Mouse (Mus musculus): ENCODE measurements around the gene Lypd1. TPM values are rescaled to one million over a fixed set of nuclear protein-coding genes. Genes with fewer than 3 reads are reported as not detected.

The Lypd1 gene
- 0.88 and 0.92 TPM in 2 replicates for polyA plus RNA-seq (2015; fragmentation: Nextera tagmentation; extraction: Ambion mirVana)

DNA sequence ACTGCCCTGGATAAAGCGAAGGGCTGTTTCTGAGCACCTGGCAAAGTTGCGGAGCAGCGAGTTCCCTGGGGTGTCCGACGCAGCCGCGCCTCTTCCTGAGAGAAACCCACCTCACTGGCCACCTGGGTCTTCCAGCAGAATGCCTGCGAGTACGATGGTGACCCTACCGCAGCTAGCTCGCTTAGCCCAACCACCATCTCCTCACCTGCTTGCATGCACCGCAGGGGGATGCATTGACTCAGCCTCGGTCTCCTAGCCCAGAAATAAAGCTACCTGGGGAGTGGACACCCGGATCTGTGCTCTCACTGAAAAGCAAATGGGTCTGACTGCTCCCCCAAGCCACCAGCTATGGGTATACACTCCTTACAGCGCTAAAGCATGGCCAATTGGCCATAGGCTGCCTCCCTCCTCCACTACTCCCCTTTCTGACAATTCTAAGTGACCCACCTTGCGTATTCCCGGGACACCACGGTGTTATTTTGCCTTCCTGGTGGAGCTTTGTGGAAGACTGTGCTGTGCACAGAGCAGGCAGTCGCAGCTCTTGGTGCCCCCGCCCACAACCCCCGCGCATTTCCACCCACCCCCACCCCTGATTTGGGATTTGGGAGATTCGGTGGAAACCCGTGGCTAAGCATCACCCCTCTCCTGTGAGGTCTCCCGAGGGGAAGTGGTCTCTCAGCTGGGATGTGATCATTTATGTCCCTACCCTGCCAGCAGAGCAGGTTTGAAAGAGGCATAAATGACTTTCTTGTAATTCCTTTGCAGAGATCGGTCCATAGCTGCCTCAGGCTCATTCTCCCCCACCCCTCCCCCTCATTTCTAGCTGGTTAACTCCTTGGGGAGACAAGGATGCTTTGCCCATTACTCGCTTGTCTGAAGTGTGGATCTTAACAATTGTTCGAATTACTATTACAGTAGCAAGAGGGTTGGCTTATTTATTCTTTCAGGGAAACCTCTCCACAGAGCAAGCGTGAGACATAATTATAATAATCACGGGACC lies at the start of gene Lypd1:
Lypd1 (minus strand) TSS at position 501 of the 1,000 bp plus-strand sequence.
- no peak for ATAC-seq (ENCODE audit: borderline replicate concordance, extremely low read depth, low FRiP score, low TSS enrichment)
- WGBS, result 9% methylated on average over 30 of the region's 30 CpGs
- peak within 1 kb of the TSS; percentile 95 for H3K4me2 ChIP-seq
- H3K9ac ChIP-seq, result peak within 1 kb of the TSS; percentile 40; the same call in 1 of the 2 replicates
- peaks cover 30% of the 10 kb centered on the region for H3K4me1 ChIP-seq
- H3K36me3 ChIP-seq, result no peaks in the 10 kb centered on the region
- no peaks in the 10 kb centered on the region for H3K9me3 ChIP-seq
- H3K4me3 ChIP-seq, result peak within 1 kb of the TSS; percentile 45
- H3K27me3 ChIP-seq, result peaks cover 49% of the 10 kb centered on the region
- H3K27ac ChIP-seq, result no peak within 1 kb of the TSS

DNA sequence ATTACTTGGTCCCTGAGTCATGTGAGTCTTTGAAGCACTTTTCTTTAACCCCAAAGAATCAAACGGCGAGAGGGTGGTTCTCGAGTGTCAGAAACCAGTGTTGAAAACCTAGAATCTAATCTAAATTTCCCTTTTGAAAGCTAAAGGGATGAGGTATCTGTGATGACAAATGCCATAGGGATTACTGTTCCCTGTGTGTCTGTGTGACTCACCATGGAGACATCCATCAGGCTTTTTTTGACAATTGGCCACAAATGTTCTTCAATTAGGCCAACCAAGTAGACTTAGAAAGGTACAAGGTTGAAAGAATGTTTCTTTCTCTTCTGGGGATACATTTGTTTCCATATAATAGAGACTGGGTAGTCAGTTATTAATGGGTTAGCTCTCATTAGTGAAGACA lies 38.1 kb upstream of the Lypd1 start:
- WGBS, result 74% methylated on average over 3 of the region's 3 CpGs

DNA sequence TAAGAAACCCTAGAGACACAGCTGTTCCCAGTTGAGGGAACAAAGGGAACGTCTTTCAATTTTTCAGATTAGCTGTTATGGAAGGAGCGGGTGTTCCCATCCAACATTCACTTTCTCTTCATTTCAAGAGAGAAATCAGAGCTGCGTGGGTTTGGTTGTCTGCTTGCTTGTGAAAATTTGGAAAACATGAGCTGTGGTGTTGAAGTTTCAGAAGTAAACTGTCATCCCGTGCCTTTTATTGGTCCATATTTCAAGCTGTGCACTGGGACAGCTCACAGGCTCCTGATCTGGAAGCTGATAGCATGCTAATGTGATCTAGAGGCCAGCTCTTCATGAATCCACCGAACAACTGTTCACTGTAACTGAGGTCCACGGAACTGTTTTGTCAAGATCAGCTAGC lies 36.2 kb upstream of the Lypd1 start:
- Histone ChIP-seq H3K27ac (no peak overlapping the region), H3K4me2 (no peak overlapping the region), H3K27me3 (no peaks in the 10 kb centered on the region), H3K4me1 (no peaks in the 10 kb centered on the region; the same call in 1 of the 2 replicates), H3K9ac (no peak overlapping the region), H3K9me3 (no peaks in the 10 kb centered on the region), H3K36me3 (no peaks in the 10 kb centered on the region), H3K4me3 (no peak overlapping the region)
- WGBS, result 57% methylated on average over 6 of the region's 6 CpGs
- ATAC-seq (ENCODE audit: borderline replicate concordance, extremely low read depth, low FRiP score, low TSS enrichment), result no peak

More for the DNA sequence above, 38.1 kb upstream of the Lypd1 start:
- ATAC-seq (ENCODE audit: borderline replicate concordance, extremely low read depth, low FRiP score, low TSS enrichment), result no peak
- no peak overlapping the region for H3K27ac ChIP-seq
- H3K36me3 ChIP-seq, result no peaks in the 10 kb centered on the region
- no peak overlapping the region for H3K4me3 ChIP-seq
- H3K9ac ChIP-seq, result no peak overlapping the region
- H3K4me2 ChIP-seq, result no peak overlapping the region
- no peaks in the 10 kb centered on the region for H3K9me3 ChIP-seq
- H3K27me3 ChIP-seq, result no peaks in the 10 kb centered on the region
- H3K4me1 ChIP-seq, result no peaks in the 10 kb centered on the region

DNA sequence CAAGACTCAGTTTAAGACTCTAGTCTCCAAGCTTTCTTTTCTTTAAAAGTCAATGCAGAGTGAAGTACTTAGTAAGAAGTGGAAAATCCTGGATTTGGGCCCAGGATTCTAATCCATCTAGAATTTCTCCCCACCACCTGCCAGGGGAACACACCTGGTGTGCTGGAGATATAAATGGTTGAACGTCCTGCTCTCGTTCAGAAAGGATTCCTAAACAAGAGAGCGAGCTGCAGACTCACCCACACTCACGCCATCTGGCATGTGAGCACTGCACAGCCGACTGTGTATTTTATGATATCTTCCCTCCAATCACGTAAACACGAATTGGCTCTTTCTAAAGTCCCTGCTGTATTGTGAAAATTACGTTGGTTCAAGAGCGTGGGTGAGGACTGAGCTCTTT lies 32.2 kb upstream of the Lypd1 start:
- Histone ChIP-seq H3K4me1 (no peaks in the 10 kb centered on the region; the same call in 1 of the 2 replicates), H3K27me3 (no peaks in the 10 kb centered on the region), H3K4me2 (no peak overlapping the region), H3K27ac (no peak overlapping the region), H3K36me3 (no peaks in the 10 kb centered on the region), H3K4me3 (no peak overlapping the region), H3K9ac (no peak overlapping the region), H3K9me3 (no peaks in the 10 kb centered on the region)
- no peak for ATAC-seq (ENCODE audit: borderline replicate concordance, extremely low read depth, low FRiP score, low TSS enrichment)
- WGBS, result 25% methylated on average over 9 of the region's 9 CpGs

DNA sequence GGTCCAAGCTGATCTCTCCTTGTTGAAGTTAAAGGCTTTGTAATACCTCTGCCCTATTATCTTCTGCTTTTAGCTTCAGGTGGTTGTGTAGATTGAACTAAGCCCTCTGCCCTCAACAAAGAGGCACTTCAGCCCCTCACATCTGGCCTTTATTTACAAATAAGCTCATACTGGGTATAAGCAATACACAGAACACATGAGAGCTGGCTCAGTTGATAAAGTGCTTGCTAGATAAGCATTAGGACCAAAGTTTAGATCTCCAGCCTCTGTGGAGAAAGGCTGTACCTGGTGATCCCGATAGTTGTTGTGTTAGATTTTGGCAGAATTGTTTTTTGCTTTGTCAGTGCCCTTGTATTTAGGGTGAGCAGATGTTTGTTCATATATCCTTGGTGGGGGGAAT lies 30.4 kb upstream of the Lypd1 start:
- no peak overlapping the region for H3K4me3 ChIP-seq
- H3K9ac ChIP-seq, result no peak overlapping the region
- WGBS, result 73% methylated on average over 1 of the region's 1 CpGs
- ATAC-seq (ENCODE audit: borderline replicate concordance, extremely low read depth, low FRiP score, low TSS enrichment), result no peak
- H3K4me1 ChIP-seq, result no peaks in the 10 kb centered on the region; the same call in 1 of the 2 replicates
- no peak overlapping the region for H3K27ac ChIP-seq
- no peaks in the 10 kb centered on the region for H3K27me3 ChIP-seq
- no peak overlapping the region for H3K4me2 ChIP-seq
- no peaks in the 10 kb centered on the region for H3K36me3 ChIP-seq
- no peaks in the 10 kb centered on the region for H3K9me3 ChIP-seq

DNA sequence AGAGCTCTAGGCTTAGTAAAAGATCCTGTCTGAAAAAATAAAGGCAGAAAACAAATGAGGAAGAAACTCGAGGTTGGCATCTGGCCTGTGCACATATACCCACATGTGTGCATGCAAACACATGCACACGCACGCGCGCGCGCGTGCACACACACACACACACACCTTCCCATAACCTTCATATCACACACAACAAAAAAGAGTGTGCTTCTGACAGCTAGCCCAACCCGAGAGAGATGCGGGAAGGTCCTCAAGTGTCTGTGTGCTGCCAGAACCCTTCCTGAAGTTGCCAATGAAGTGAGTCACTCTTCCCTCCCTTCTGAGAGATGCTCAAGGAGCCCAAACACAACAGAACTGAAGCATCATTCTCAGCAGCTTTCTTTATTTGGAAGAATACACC lies 12.6 kb upstream of the Lypd1 start:
- WGBS, result 91% methylated on average over 10 of the region's 10 CpGs
- Histone ChIP-seq H3K4me2 (no peak overlapping the region), H3K9ac (no peak overlapping the region), H3K9me3 (no peaks in the 10 kb centered on the region), H3K27me3 (no peaks in the 10 kb centered on the region), H3K4me3 (no peak overlapping the region), H3K4me1 (no peaks in the 10 kb centered on the region), H3K36me3 (0 out of 2 replicates have a peak, but pooled peaks cover 6% of the 10 kb centered on the region), H3K27ac (no peak overlapping the region)
- no peak for ATAC-seq (ENCODE audit: borderline replicate concordance, extremely low read depth, low FRiP score, low TSS enrichment)

DNA sequence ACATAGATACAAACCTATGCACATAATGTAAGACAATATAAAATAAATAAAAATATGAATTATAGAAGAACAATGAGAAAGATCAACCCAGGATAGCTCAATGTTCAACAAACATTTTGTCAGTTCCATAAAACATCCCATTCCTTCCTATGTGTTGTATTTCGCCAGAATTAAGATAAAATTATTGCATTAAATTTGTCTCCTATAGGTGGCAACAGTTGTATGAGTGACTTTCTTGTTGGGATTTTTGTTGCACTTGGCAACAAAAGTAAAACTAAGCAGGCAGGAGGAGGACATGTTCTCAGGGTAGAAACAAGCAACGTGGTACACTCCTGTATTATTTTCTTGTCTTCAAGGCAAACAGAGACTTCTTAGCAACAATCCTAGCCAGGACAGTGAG lies 10.2 kb upstream of the Lypd1 start:
- no peak for ATAC-seq (ENCODE audit: borderline replicate concordance, extremely low read depth, low FRiP score, low TSS enrichment)
- 66% methylated on average over 2 of the region's 2 CpGs for WGBS
- 0 out of 2 replicates have a peak, but pooled peaks cover 8% of the 10 kb centered on the region for H3K36me3 ChIP-seq
- no peak overlapping the region for H3K4me3 ChIP-seq
- H3K4me1 ChIP-seq, result no peaks in the 10 kb centered on the region
- H3K9ac ChIP-seq, result no peak overlapping the region
- H3K9me3 ChIP-seq, result no peaks in the 10 kb centered on the region
- H3K4me2 ChIP-seq, result no peak overlapping the region
- no peak overlapping the region for H3K27ac ChIP-seq
- H3K27me3 ChIP-seq, result no peaks in the 10 kb centered on the region

DNA sequence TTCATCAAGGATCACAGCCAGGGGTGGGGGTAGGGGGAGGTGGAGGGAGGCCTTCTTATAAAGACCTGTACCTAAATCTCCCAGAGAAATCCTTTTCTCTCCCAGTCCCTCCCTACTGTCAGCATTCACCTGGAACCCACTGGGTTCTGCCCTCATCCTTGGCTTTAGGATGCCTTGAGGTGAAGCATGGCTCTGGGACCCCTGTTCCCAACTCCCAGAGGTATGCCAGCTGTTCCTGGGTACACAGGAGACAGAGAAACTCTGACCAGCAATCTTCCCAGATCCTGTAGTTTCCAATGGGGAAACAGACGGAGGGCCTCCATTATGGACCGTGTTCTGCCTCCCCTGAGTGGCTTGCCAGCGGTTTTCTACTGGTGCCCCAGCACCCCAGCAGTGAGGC lies 7.8 kb upstream of the Lypd1 start:
- Histone ChIP-seq H3K4me3 (no peak overlapping the region), H3K4me1 (no peaks in the 10 kb centered on the region), H3K36me3 (0 out of 2 replicates have a peak, but pooled peaks cover 8% of the 10 kb centered on the region), H3K27me3 (no peaks in the 10 kb centered on the region), H3K9ac (no peak overlapping the region), H3K9me3 (no peaks in the 10 kb centered on the region), H3K4me2 (no peak overlapping the region), H3K27ac (no peak overlapping the region)
- 88% methylated on average over 3 of the region's 3 CpGs for WGBS
- no peak for ATAC-seq (ENCODE audit: borderline replicate concordance, extremely low read depth, low FRiP score, low TSS enrichment)

DNA sequence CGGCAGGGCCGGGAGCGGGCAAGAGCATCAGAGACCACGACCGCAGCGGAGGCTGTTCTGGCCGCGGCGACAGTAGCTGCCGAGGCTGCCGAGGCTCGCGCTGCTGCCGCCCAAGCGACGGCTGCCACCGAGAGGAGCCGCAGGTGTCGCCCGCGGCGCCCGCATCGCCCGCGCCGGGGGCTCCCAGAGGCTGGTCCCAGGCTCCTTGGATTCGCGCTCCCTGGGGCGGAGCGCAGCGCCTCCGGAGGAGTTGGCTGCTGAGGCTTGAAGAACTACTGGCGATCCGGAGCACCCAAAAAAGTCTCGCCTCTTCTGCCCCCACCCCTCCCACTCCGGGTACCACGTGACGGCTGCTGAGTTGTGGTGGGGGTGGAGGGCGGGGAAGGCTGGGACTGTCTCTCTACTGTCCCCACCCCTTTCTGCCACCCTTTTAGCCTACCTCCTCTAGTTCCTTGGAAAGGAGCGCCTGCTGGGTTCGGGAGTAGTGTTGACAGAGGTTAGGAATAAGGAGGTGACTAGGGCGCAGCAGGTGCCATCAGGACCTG lies 928 bp downstream of the Lypd1 start:
- Histone ChIP-seq H3K4me1 (peaks cover 30% of the 10 kb centered on the region), H3K36me3 (no peaks in the 10 kb centered on the region), H3K9ac (peak overlapping the region; percentile 40), H3K27ac (no peak overlapping the region), H3K4me2 (peak overlapping the region; percentile 95), H3K9me3 (no peaks in the 10 kb centered on the region), H3K4me3 (peak overlapping the region; percentile 45), H3K27me3 (peaks cover 49% of the 10 kb centered on the region)
- under 1% methylated on average over 43 of the region's 43 CpGs for WGBS
- peak; percentile 69 for ATAC-seq (ENCODE audit: borderline replicate concordance, extremely low read depth, low FRiP score, low TSS enrichment)

DNA sequence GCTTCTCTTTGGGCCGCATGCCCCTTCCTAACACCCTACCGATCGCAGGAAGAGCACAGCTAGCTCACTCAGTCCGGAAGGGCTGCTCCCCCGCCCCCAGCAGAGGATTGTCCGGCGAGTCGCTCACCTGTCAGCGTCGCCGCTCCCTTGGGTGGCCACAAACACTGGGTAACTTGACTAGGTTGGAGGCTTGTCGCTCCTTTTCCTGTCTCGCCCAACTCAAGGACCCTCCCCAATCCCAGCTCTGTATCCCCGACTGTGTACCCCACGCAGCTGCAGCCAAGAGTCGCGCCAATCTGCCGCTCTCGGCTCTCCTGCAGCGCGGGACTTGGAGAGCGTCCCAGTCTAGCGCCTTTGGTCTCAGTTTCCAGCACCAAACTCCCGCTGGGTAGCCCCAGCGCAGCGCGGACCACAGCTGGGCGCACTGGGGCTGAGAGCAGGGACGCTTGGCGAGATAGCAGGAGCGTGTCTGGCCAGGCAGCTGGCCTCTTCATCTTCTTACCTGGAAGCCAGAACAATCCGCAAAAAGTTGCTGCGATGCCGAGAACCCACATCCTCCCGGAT lies 1.5 kb downstream of the Lypd1 start:
- WGBS, result under 1% methylated on average over 35 of the region's 35 CpGs
- peak overlapping the region; percentile 45 for H3K4me3 ChIP-seq
- ATAC-seq (ENCODE audit: borderline replicate concordance, extremely low read depth, low FRiP score, low TSS enrichment), result peak; percentile 70; the same call in 1 of the 2 replicates

DNA sequence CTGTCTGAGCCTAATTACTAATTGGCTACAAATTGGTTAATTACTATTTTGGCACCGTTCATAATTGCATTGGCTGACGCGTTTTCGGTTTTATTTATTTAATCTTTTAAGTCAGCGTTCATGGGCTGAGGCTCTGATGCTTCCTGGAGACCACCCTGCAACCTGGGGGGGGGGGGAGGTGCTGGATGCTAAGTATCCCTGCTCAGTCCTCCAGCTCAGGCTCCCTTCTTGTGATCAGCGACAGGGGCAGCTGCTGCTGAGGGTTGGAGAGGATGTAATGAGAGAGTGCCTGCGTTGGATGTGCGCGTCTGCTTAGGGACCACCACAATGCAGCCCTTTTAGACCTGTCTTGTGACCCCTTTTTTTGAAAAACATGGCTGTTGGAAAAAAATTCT lies 2.0 kb downstream of the Lypd1 start:
- Histone ChIP-seq H3K27me3 (peaks cover 49% of the 10 kb centered on the region), H3K9me3 (no peaks in the 10 kb centered on the region), H3K9ac (no peak overlapping the region), H3K27ac (no peak overlapping the region), H3K4me2 (peak overlapping the region; percentile 95), H3K4me3 (peak overlapping the region; percentile 45), H3K36me3 (no peaks in the 10 kb centered on the region), H3K4me1 (peaks cover 30% of the 10 kb centered on the region)
- WGBS, result 3% methylated on average over 9 of the region's 9 CpGs
- no peak for ATAC-seq (ENCODE audit: borderline replicate concordance, extremely low read depth, low FRiP score, low TSS enrichment)

More for the DNA sequence above, 1.5 kb downstream of the Lypd1 start:
- H3K4me2 ChIP-seq, result peak overlapping the region; percentile 95
- H3K4me1 ChIP-seq, result peaks cover 30% of the 10 kb centered on the region
- no peak overlapping the region for H3K27ac ChIP-seq
- peaks cover 49% of the 10 kb centered on the region for H3K27me3 ChIP-seq
- no peaks in the 10 kb centered on the region for H3K9me3 ChIP-seq
- H3K9ac ChIP-seq, result peak overlapping the region; percentile 40
- no peaks in the 10 kb centered on the region for H3K36me3 ChIP-seq

All from lung, embryonic 15.5 days (tissue).